Mouse (Mus musculus) brain, embryonic 14.5 days (tissue): ENCODE measurements at regions not wholly inside any gene's neighbourhood (a gene's known extent, or its start where the extent isn't known, plus 50 kb on each side); places are given as distances from the start of the nearest gene placed in this dataset.

Experiments used
- DNase-seq: peaks from one replicate; pipeline ENCODE4 v3.0.0-alpha.2; 2011; ENCODE audit warnings: low read depth
- CTCF ChIP-seq: fragments of 200-500 bp; IDR thresholded peaks from 2 replicates; pipeline ENCODE4 v1.5.1; 2012; ENCODE audit warnings: inconsistent platforms, mild to moderate bottlenecking, moderate library complexity, borderline replicate concordance; ENCODE audit not compliant: insufficient read depth, insufficient read length; ENCODE audit errors: extremely low read depth
- POLR2A ChIP-seq: fragments of 200-500 bp; IDR thresholded peaks from 2 replicates; pipeline ENCODE4 v1.6.1; 2012; ENCODE audit warnings: mild to moderate bottlenecking, inconsistent platforms, borderline replicate concordance; ENCODE audit not compliant: poor library complexity, insufficient read depth, insufficient read length, severe bottlenecking; ENCODE audit errors: extremely low read depth

DNA sequence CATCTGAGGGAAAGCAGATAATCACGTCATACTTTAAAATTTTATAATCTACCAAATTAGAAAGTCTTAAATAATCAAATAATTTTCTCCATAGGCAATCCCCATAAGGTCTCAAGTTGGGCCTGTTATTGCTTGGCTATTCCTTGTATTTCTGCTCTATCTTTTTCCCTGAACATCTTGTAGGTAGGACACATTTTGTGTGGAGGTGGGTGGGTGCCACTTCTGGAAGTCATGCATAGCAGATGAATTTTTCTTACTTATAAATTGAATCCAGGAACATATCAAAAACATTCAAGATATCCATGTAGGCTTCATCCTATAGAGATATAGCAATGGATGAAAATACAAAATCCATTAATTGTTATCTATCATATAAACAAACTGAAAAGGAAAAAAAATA lies 1418.7 kb downstream of the Cdh11 start:
- TF ChIP-seq POLR2A (no peak), CTCF (no peak)
- no peak for DNase-seq

DNA sequence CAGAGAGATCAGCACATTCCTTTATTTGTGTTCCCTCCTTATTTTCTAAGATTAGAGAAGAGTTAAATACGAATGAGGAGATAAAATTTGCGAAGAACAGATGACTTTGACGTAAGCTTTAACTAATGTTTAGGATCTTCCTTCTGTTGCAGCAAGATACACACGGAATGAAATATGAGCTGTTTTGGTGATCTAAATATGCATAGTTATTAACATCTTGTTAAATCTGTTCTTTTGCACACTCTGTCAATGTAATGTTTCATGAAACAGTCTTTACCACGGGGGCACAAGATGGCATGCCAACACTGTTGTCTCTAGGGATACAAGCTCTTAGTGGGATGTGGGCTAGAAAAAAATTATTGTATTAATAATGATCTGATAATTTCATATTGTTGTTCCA lies 1434.6 kb downstream of the Cdh11 start:
- no peak for TF ChIP-seq POLR2A
- DNase-seq: peak; percentile 56

DNA sequence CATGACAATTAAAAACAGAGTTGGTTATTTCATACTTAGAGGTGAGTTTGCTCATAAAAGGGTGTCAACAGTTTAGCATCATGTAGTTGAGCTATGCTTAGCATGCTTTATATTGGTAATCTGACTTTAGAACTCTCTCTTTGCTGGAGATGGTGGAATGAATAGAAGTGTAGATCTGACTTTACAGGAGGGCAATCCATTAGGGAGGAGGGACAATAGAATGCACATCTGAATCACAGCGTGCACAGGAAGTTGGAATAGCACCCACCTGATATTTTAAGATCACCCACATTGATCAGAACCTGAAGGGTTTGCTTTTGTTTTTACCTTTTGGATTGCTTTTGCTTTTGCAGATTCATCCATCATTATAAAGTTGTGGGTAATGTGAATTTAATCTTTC lies 1435.7 kb downstream of the Cdh11 start:
- no peak for TF ChIP-seq CTCF
- TF ChIP-seq POLR2A: no peak
- no peak for DNase-seq

DNA sequence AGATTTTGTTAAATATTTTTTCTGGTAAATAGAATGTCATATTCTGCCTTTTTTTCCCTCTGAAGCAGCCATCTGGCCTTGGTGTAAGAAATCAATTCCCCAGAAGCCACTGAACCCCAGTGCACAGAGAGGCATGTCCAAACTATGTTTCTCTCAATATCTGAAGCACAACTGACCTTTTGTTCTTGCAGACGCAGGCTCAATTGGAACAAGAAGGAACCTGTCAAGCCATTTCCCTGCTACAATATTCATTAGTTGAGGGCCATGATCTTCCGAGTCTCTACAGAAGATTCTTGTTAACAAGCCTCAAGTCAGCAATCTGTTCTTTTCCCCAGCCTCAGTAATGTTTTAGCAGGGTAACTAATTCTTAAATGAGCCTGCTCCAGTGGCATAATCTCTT lies 1456.2 kb downstream of the Cdh11 start:
- DNase-seq: peak; percentile 71
- TF ChIP-seq CTCF (no peak), POLR2A (no peak)

DNA sequence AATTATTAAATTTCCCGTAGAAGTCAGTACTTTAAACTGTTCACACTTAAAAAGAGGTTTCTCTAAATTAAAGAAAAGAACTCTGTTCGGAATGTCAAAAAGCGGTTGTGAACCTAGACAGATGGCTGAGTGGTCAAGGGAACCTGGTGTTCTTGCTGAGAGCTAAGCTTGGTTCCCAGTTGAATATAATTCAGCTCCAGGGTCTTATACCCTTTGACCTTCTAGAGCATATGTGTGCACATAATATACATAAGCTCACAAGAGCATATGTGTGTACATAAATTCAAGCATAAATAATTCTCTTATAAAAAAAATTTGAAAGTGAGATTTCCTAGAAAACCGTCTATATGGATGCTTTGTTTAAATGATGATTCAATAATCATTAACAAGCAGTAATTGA lies 1456.7 kb downstream of the Cdh11 start:
- TF ChIP-seq POLR2A: no peak
- no peak for TF ChIP-seq CTCF
- DNase-seq: peak; percentile 22

DNA sequence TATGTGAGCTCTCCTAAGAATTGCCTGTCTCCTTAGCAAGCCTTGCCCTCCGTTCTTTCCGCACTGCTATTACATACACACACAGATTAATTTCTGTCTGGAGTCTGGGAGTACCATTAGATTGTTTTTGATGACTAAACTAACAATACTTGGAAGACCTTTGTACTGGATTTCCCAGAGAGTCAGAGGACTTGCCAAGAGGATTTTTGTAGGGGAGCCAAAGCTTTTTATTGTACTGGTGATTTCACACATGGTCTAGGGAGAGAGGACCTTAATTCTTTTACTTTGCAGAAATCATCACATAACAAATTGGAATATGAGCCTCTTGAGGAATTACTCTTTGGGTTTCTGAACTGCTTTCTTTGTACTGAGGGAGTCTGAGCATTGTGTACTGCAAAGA lies 1486.9 kb downstream of the Cdh11 start:
- TF ChIP-seq CTCF (no peak), POLR2A (no peak)
- DNase-seq: peak; percentile 29

DNA sequence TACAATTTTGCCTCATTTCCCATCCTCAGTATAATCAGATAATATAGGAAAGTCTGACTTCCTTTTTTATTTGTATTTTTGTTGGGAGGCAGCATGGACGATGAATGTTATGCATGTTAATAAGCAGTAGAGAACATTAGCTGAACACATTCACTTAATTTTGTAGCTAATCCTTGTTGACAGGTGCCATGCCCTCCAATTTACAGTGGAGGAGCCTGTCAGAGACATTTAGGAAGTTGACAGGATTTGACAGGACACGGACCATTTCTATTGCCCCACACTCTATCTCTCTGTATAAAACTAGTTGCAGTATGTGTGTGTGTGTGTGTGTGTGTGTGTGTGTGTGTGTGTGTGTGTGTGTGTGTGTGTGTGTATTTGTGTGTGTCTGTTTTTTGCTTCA lies 1495.4 kb downstream of the Cdh11 start:
- peak; percentile 20 for DNase-seq
- no peak for TF ChIP-seq POLR2A
- TF ChIP-seq CTCF: no peak

DNA sequence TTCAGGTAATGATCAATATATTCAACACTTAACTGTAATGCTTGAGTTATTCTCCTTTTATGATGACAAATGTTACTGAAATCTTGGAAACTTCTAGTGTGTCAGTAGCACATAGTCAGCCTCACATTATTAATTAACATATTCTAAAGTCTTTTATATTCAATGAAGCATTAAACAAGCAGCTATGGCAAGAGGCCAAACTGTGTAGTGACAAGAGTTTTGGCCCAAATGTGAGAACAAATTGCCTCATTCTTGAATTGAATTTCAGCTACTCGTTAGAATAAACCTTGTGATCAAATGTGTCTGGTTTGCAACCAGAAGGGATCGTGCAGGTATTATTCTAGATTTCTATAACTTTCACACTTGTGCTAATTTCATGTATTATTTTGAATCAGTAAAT lies 1542.8 kb downstream of the Cdh11 start:
- DNase-seq: peak; percentile 83
- TF ChIP-seq CTCF: no peak
- no peak for TF ChIP-seq POLR2A

DNA sequence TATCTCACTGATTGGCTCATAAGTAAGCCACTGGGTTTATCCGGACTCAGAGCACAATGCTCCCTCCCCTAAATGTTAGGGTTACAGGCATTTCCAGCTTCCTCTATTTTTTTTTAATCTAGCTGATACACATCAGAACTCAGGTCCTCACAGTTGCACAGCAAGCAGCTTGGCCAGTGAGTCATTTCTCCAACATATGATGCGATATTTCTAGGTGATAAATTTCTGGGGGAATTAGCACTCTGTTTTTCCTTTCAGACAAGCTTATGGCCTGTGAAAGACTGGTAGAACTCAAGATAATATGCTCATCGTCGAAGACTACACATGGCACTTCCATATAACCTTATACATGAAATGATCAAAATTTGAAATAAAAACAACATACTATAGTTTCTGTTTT lies 1543.6 kb downstream of the Cdh11 start:
- TF ChIP-seq CTCF (no peak), POLR2A (no peak)
- DNase-seq: no peak

DNA sequence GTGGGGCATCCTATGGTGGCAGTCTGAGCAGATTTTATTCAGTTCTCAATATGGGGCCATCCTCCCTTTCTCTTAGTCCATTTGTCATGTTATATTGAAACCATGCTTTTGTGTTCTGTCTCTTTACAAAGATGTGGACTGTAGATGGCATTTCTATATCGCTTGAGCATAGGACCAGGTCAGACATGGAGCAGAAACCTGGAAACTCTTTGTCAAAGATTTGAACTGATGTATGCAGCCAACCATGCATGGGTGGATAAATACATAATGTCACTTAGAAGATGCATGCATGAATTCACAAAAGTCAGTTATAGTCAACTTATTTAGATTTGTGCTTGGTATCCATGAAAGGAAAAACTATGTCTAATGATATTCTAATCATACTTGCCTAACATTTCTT lies 1587.5 kb downstream of the Cdh11 start:
- TF ChIP-seq CTCF (no peak), POLR2A (no peak)
- DNase-seq: no peak

DNA sequence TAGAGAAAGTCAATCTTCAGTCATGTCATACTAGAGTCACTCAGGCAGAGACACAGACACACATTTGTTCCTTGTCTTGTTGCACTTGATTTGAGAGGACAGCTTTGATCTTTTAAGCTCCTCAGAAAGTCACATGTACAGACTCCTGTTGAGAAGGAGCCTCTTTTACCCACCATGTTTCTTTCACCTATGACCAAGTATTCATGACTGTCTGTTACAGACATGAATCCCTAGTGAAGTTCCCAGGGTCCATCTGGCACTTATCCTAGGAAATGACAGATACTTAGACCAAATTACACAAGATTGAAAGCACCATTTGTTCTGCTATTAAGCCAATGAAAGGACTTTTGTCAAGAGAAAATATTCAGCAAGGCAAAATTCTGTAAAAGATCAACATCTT lies 1588.7 kb downstream of the Cdh11 start:
- peak; percentile 74 for DNase-seq
- TF ChIP-seq POLR2A (no peak), CTCF (no peak)

DNA sequence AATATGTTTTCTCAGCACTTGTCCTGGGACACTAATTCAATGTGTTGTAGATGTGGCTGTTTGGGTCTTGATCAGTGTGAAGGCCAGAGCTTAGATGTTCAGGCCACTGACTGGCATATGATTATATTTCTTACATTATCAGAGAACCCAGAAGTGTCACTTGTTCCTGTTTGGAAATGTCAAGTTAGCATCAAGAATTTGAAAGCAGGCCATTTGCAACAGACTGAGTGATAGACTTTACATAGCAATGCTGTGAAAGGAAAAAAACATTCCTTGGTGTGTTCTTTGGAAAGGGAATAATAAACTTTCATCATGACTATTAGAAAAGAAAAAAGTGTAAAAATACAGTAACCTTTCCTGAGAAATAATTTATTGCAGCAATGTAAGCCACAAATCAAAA lies 1596.9 kb downstream of the Cdh11 start:
- DNase-seq: peak; percentile 70
- no peak for TF ChIP-seq CTCF
- no peak for TF ChIP-seq POLR2A

DNA sequence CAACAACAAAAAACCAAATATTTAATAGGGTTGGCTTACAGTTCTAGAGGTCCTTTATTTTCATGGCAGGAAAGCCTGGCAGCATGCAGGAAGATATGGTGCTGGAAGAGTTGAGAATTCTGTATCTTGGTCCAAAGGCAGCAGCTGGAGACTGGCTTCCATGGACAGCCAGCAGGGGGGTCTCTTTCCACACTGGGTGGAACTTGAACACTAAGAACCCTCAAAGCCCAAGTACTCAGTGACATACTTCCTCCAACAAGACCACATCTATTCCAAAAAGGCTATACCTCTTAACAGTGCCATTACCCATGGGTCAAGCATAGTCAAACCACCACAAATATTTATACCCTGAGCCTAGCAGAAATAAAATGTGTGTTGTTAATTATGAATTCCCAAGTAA lies 1630.5 kb downstream of the Cdh11 start:
- TF ChIP-seq CTCF (peak; percentile 51; the same call in 1 of the 2 replicates), POLR2A (no peak)
- peak; percentile 62 for DNase-seq
